Mouse (Mus musculus) mesoderm, embryonic 11.5 days (tissue): ENCODE measurements at regions not wholly inside any gene's neighbourhood (a gene's known extent, or its start where the extent isn't known, plus 50 kb on each side); places are given as distances from the start of the nearest gene placed in this dataset.

Experiments used
- DNase-seq: peaks from one replicate; pipeline ENCODE4 v3.0.0-alpha.2; 2012; ENCODE audit warnings: low read depth, low spot score

DNA sequence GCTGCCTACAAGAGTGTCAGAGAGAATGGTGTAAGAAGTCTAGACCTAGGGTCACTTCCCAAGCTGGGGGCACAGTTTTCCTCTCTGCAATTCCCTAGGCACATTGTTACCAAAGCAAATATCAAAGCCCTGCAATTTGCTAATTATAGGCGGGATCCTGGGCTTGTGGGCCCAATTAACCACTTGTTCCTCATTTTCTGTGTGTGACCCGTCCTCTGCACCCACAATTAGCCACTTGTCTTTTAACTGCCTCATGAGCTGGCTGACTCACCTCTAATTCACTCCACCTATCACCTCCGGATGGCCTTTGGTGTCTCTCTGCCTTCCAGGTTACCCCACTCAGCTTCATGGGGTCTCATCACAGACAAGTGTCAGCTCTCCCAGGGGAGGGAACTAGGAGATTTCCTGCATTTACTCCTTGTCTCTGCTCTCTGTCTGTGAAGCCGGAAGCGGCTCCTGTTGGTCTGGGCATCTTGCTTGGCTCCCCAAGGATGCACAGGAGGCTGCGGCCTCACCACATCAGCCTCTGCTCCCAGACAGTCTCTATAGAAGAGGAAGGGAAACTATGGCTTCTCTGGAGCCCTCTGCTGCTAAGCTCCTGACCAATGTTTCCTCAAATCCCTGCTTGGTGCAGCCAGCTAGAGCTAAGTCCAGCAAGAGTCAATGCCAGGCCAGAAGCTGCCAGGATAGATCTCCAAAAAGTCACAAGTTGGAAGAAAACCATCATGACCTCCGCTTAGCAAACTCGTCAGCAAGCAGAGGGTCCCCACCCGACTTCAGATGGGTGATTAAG, 73.2 kb upstream of the Hes1 start:
- no peak for DNase-seq

DNA sequence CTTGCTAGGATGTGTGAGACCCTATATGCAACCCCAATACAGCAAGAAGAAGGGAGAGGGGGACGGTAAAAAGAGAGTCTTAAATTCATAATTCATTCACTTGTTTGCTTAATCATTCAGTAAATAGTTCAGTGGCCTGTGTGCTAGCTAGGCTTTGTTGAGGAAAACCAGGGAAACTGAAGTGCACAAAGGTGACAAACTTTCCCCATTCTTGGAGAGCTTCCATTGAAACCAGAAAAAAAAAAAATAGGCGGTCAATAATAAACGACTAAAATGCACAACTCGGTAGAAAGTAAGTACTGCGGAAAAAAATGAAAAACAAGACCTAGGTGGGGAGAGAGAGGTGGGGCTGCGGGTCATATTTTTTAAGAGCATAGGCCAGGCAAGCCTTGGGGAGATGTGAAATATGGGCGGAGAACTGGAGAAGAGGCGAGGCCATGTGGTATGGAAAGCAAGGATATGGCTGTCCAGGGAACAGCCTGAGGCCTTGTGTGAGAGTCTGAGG, 72.3 kb upstream of the Hes1 start:
- no peak for DNase-seq

- no peak for DNase-seq
Measured at GRCm38 (mm10) chr16:29993111-29993510, 71.1 kb upstream of the Hes1 start.

DNA sequence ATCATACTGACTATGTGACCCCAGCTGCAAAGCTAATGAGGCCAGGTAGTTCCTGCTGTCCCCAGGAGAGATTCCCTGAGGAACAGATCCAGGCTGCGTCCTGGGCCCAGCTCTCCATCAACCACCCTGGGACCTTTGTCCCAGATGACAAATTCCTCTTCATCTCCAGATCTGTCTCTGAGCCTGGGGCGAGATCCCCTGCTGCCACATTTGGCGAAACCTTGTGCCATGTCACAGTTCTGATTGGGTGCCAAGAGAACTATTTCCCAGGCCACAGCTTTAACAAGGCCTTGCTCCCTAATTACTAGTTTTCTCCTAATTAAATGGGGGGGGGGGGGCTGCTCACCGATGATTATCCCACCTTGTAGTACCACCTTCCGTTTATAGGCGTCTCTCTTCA, 70.6 kb upstream of the Hes1 start:
- DNase-seq = no peak

GRCm38 (mm10) chr16:29996139-29997069, 67.8 kb upstream of the Hes1 start:
- peak; percentile 60 for DNase-seq

DNA sequence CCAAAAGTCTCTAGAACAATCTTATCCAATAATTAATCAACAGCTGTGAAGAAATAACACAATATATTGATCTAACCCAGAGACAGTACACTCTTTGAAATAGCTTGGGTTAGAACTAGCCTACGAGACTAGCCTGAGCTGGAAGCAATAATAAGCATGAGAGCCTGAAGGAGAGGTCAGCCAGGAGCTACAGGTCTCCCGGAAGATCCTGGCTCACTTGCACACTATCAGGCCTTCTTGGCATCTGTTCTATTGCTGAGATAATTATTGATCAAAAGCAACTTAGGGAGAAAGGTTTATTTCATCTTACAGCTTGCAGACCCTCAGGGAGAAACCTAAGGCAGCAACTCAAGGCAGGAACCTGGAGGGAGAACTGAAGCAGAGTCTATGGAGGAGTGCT, 64.0 kb upstream of the Hes1 start:
- no peak for DNase-seq

DNA sequence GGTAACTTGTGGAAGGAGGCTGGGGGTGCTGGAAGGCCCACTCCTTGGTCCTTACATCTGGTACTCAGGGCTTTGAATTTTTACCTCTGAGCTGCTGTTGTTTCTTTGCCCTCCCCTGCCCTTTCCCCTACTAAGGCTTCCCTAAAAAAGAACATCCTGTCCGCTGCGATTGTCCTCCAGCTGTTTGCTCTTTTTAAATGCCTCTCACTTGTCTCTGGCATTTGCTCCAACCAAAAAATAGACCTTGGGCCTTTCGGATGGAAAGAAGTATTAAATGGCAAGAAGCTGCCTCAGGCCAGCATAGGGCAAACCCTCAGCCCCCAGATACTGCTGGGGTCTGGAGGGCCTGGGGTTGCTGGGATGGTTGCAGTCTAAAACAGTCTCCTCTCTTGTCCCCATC, 59.1 kb upstream of the Hes1 start:
- DNase-seq = no peak

GRCm38 (mm10) chr16:30006826-30007225, 57.4 kb upstream of the Hes1 start:
- DNase-seq = no peak

DNA sequence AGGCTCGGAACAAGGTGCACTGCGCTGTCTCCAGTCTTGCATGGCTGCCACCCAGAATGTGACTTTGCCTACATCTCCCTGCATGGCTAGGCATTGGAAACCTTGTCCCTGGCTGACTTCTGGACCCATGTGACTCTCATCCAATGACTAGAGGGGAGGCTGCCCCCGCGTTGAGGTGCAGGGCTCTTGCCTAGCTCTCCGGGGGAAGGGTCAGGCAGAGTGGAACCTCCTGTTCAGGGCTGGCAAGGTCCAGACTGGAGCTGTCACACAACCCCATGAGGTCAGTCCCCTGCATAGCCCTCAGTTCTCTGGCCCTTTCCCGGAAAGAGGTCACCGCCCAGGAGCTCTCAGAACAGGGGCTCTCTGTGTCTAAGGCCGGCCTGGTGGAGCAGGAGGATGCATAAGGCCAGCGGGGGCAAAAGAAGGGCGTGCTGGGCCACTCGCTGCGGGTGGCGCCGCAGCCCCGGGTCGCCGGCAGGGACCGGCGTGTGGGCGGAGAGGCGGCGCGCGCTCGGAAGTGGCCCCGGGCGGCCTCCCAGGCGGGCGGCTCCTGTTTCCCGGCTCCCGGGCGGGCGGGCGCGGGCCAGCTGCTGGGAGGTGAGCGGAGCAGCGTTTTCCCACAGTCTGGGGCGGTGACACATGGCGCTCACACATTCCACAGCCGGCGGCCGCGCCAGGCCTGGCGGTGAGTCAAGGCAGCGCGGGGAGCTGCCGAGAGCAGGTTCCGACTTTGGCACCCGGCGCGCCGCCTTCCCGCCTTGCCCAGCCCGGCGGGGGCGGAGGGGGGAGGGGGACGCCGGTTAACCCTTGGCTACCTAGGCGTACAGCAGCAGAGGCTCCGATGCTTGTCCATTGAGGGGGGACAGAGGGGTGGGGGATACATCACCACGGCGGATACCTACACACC, 55.5 kb upstream of the Hes1 start:
- DNase-seq = peak; percentile 93

DNA sequence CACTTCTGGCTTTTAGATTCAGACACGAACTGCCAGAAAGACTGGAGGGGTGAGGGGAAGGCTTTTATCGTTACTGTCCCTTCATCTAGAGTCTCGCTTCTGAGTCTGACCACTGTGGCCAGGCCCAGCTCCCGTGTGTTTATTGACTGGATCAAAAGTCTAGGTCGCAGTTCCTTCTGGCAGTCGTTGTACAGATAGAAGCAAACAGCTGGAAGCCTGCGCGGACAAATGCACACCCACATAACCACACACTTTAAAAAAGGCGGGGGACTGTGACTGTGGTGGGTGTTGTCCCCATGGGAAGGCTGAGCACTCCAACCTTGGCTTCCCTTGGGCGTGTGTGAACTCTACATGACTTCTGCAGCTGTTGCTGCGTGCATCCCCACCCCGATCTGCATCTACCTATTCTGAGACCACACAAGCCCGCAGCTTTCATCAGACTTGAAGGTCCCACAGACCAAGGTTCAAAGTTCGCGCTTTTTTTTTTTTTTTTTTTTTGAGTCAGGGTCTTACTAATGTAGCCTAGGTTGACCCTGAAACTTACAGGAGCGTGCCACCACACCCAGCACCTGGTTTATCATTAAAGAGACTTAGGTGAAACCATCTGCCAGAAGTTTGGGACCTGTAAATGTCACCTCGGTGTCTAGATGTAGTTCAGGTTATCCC, 54.5 kb upstream of the Hes1 start:
- no peak for DNase-seq

DNA sequence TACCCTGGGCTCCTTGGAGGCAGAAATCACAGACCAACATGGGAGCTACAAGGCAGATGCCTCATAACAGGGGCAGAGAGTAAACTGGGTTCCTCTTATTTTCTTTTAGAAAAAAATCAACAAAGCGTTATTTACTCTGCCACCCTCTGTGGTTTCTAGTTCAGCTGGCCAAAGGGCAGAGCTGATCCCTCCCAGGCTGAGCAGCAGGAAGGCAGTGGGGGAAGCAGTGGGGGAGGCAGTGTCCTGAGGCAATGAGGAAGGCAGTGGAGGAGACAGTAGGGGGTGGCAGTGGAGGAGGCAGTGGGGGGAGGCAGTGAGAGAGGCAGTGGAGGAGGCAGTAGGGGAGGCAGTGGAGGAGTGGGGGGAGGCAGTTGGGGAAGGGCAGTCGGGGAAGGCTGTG, 51.1 kb upstream of the Hes1 start:
- DNase-seq = no peak

- no peak for DNase-seq
Measured at GRCm38 (mm10) chr16:30013943-30014342, 50.2 kb upstream of the Hes1 start.
